Mouse (Mus musculus): ENCODE results near the gene Vps9d1.

- no peak for TF ChIP-seq GATA1 (IDR thresholded peaks at IDR 0.05; ENCODE audit: low read length)
- no peak for TF ChIP-seq TAL1 (IDR thresholded peaks at IDR 0.05; ENCODE audit: low read length)
Observed at GRCm38 (mm10) chr8:123245543-123245942, 8.6 kb downstream of the Vps9d1 start.
